Mouse (Mus musculus): ENCODE measurements around the gene Otub1. TPM values are rescaled to one million over a fixed set of nuclear protein-coding genes. Genes with fewer than 3 reads are reported as not detected.

Gene Otub1
- polyA plus RNA-seq, 1 experiment from 2014 or later: 250 TPM

- H3K27ac ChIP-seq (ENCODE audit: low read depth, low read length): no peak overlapping the region
- H3K27me3 ChIP-seq (ENCODE audit: control insufficient read depth, insufficient read depth, low read length): 0 out of 2 replicates have a peak, but pooled peaks cover 3% of the 10 kb centered on the region
- DNase-seq (ENCODE audit: low spot score) (no peak), ATAC-seq (ENCODE audit: low FRiP score) (no peak)
- H3K4me1 ChIP-seq (replicated peaks; ENCODE audit: control insufficient read depth, insufficient read depth, low read length): peaks cover 6% of the 10 kb centered on the region; the same call in 1 of the 2 replicates
- no peak overlapping the region for H3K4me3 ChIP-seq (ENCODE audit: low read depth, low read length)
- no peak overlapping the region for H3K4me2 ChIP-seq (replicated peaks; ENCODE audit: low read depth, low read length)
- H3K36me3 ChIP-seq (ENCODE audit: control insufficient read depth, insufficient read depth, low read length): peaks cover 21% of the 10 kb centered on the region
- 95% methylated on average over 13 of the region's 13 CpGs for WGBS
- no peak overlapping the region for H3K9ac ChIP-seq (ENCODE audit: low read depth, low read length)
- no peaks in the 10 kb centered on the region for H3K9me3 ChIP-seq (ENCODE audit: control insufficient read depth, low read length)
These were observed 7.0 kb downstream of the Otub1 start for GRCm38 (mm10) chr19:7199089-7199488.

GRCm38 (mm10) chr19:7197445-7197844, 8.7 kb downstream of the Otub1 start:
- H3K9ac ChIP-seq (ENCODE audit: low read depth, low read length): no peak overlapping the region
- peaks cover 19% of the 10 kb centered on the region for H3K36me3 ChIP-seq (ENCODE audit: control insufficient read depth, insufficient read depth, low read length)
- 85% methylated on average over 8 of the region's 9 CpGs for WGBS
- H3K9me3 ChIP-seq (ENCODE audit: control insufficient read depth, low read length): no peaks in the 10 kb centered on the region
- H3K27me3 ChIP-seq (ENCODE audit: control insufficient read depth, insufficient read depth, low read length): 0 out of 2 replicates have a peak, but pooled peaks cover 3% of the 10 kb centered on the region
- H3K4me2 ChIP-seq (replicated peaks; ENCODE audit: low read depth, low read length): no peak overlapping the region
- no peak overlapping the region for H3K27ac ChIP-seq (ENCODE audit: low read depth, low read length)
- DNase-seq (ENCODE audit: low spot score): no peak
- peak; percentile 48 for ATAC-seq (ENCODE audit: low FRiP score)
- H3K4me1 ChIP-seq (replicated peaks; ENCODE audit: control insufficient read depth, insufficient read depth, low read length): peaks cover 6% of the 10 kb centered on the region; the same call in 1 of the 2 replicates
- no peak overlapping the region for H3K4me3 ChIP-seq (ENCODE audit: low read depth, low read length)

GRCm38 (mm10) chr19:7196741-7197270, 9.3 kb downstream of the Otub1 start:
- H3K4me2 ChIP-seq (replicated peaks; ENCODE audit: low read depth, low read length): no peak overlapping the region
- H3K9ac ChIP-seq (ENCODE audit: low read depth, low read length): no peak overlapping the region
- peaks cover 16% of the 10 kb centered on the region for H3K36me3 ChIP-seq (ENCODE audit: control insufficient read depth, insufficient read depth, low read length)
- H3K4me3 ChIP-seq (ENCODE audit: low read depth, low read length): no peak overlapping the region
- H3K27me3 ChIP-seq (ENCODE audit: control insufficient read depth, insufficient read depth, low read length): 0 out of 2 replicates have a peak, but pooled peaks cover 3% of the 10 kb centered on the region
- no peak overlapping the region for H3K27ac ChIP-seq (ENCODE audit: low read depth, low read length)
- DNase-seq (ENCODE audit: low spot score) (peak; percentile 61), ATAC-seq (ENCODE audit: low FRiP score) (peak; percentile 51)
- H3K9me3 ChIP-seq (ENCODE audit: control insufficient read depth, low read length): no peaks in the 10 kb centered on the region
- 10% methylated on average over 17 of the region's 17 CpGs for WGBS
- peaks cover 6% of the 10 kb centered on the region; the same call in 1 of the 2 replicates for H3K4me1 ChIP-seq (replicated peaks; ENCODE audit: control insufficient read depth, insufficient read depth, low read length)

- no peaks in the 10 kb centered on the region for H3K9me3 ChIP-seq (ENCODE audit: control insufficient read depth, low read length)
- peaks cover 16% of the 10 kb centered on the region for H3K36me3 ChIP-seq (ENCODE audit: control insufficient read depth, insufficient read depth, low read length)
- DNase-seq (ENCODE audit: low spot score) (peak; percentile 78), ATAC-seq (ENCODE audit: low FRiP score) (peak; percentile 32)
- no peak overlapping the region for H3K4me2 ChIP-seq (replicated peaks; ENCODE audit: low read depth, low read length)
- no peak overlapping the region for H3K27ac ChIP-seq (ENCODE audit: low read depth, low read length)
- peaks cover 6% of the 10 kb centered on the region; the same call in 1 of the 2 replicates for H3K4me1 ChIP-seq (replicated peaks; ENCODE audit: control insufficient read depth, insufficient read depth, low read length)
- H3K27me3 ChIP-seq (ENCODE audit: control insufficient read depth, insufficient read depth, low read length): 0 out of 2 replicates have a peak, but pooled peaks cover 3% of the 10 kb centered on the region
- H3K4me3 ChIP-seq (ENCODE audit: low read depth, low read length): no peak overlapping the region
- H3K9ac ChIP-seq (ENCODE audit: low read depth, low read length): no peak overlapping the region
- 17% methylated on average over 33 of the region's 33 CpGs for WGBS
These were observed 10.0 kb downstream of the Otub1 start for GRCm38 (mm10) chr19:7195900-7196728.

GRCm38 (mm10) chr19:7192561-7192967, 13.6 kb downstream of the Otub1 start:
- Histone ChIP-seq H3K4me1 (replicated peaks; ENCODE audit: control insufficient read depth, insufficient read depth, low read length) (peaks cover 6% of the 10 kb centered on the region; the same call in 1 of the 2 replicates), H3K4me2 (replicated peaks; ENCODE audit: low read depth, low read length) (no peak overlapping the region), H3K9me3 (ENCODE audit: control insufficient read depth, low read length) (no peaks in the 10 kb centered on the region), H3K4me3 (ENCODE audit: low read depth, low read length) (no peak overlapping the region), H3K36me3 (ENCODE audit: control insufficient read depth, insufficient read depth, low read length) (no peaks in the 10 kb centered on the region), H3K27ac (ENCODE audit: low read depth, low read length) (no peak overlapping the region), H3K9ac (ENCODE audit: low read depth, low read length) (no peak overlapping the region), H3K27me3 (ENCODE audit: control insufficient read depth, insufficient read depth, low read length) (0 out of 2 replicates have a peak, but pooled peaks cover 3% of the 10 kb centered on the region)
- WGBS: 41% methylated on average over 2 of the region's 2 CpGs
- ATAC-seq (ENCODE audit: low FRiP score) (no peak), DNase-seq (ENCODE audit: low spot score) (no peak)

- no peak overlapping the region for H3K9ac ChIP-seq (ENCODE audit: low read depth, low read length)
- H3K4me2 ChIP-seq (replicated peaks; ENCODE audit: low read depth, low read length): no peak overlapping the region
- H3K27ac ChIP-seq (ENCODE audit: low read depth, low read length): no peak overlapping the region
- DNase-seq (ENCODE audit: low spot score) (no peak), ATAC-seq (ENCODE audit: low FRiP score) (no peak)
- 0 out of 2 replicates have a peak, but pooled peaks cover 3% of the 10 kb centered on the region for H3K27me3 ChIP-seq (ENCODE audit: control insufficient read depth, insufficient read depth, low read length)
- peaks cover 3% of the 10 kb centered on the region; the same call in 1 of the 2 replicates for H3K4me1 ChIP-seq (replicated peaks; ENCODE audit: control insufficient read depth, insufficient read depth, low read length)
- no peaks in the 10 kb centered on the region for H3K36me3 ChIP-seq (ENCODE audit: control insufficient read depth, insufficient read depth, low read length)
- WGBS: 44% methylated on average over 6 of the region's 6 CpGs
- H3K4me3 ChIP-seq (ENCODE audit: low read depth, low read length): no peak overlapping the region
- no peaks in the 10 kb centered on the region for H3K9me3 ChIP-seq (ENCODE audit: control insufficient read depth, low read length)
These were observed 14.5 kb downstream of the Otub1 start for GRCm38 (mm10) chr19:7191639-7192038.

- no peak overlapping the region for H3K27ac ChIP-seq (ENCODE audit: low read depth, low read length)
- H3K9ac ChIP-seq (ENCODE audit: low read depth, low read length): no peak overlapping the region
- 0 out of 2 replicates have a peak, but pooled peaks cover 3% of the 10 kb centered on the region for H3K27me3 ChIP-seq (ENCODE audit: control insufficient read depth, insufficient read depth, low read length)
- no peaks in the 10 kb centered on the region for H3K36me3 ChIP-seq (ENCODE audit: control insufficient read depth, insufficient read depth, low read length)
- 47% methylated on average over 5 of the region's 5 CpGs for WGBS
- peaks cover 3% of the 10 kb centered on the region for H3K4me1 ChIP-seq (replicated peaks; ENCODE audit: control insufficient read depth, insufficient read depth, low read length)
- no peak overlapping the region for H3K4me2 ChIP-seq (replicated peaks; ENCODE audit: low read depth, low read length)
- no peak for ATAC-seq (ENCODE audit: low FRiP score)
- no peak overlapping the region for H3K4me3 ChIP-seq (ENCODE audit: low read depth, low read length)
- DNase-seq (ENCODE audit: low spot score): no peak
- H3K9me3 ChIP-seq (ENCODE audit: control insufficient read depth, low read length): no peaks in the 10 kb centered on the region
These were observed 15.1 kb downstream of the Otub1 start for GRCm38 (mm10) chr19:7190986-7191385.

GRCm38 (mm10) chr19:7189026-7189425, 17.1 kb downstream of the Otub1 start:
- no peak overlapping the region for H3K27ac ChIP-seq (ENCODE audit: low read depth, low read length)
- 77% methylated on average over 4 of the region's 4 CpGs for WGBS

More at GRCm38 (mm10) chr19:7189026-7189425, 17.1 kb downstream of the Otub1 start:
- DNase-seq (ENCODE audit: low spot score): no peak
- H3K36me3 ChIP-seq (ENCODE audit: control insufficient read depth, insufficient read depth, low read length): no peaks in the 10 kb centered on the region
- H3K4me3 ChIP-seq (ENCODE audit: low read depth, low read length): no peak overlapping the region
- ATAC-seq (ENCODE audit: low FRiP score): no peak
- 0 out of 2 replicates have a peak, but pooled peaks cover 1% of the 10 kb centered on the region for H3K27me3 ChIP-seq (ENCODE audit: control insufficient read depth, insufficient read depth, low read length)
- peaks cover 8% of the 10 kb centered on the region for H3K4me1 ChIP-seq (replicated peaks; ENCODE audit: control insufficient read depth, insufficient read depth, low read length)
- no peak overlapping the region for H3K4me2 ChIP-seq (replicated peaks; ENCODE audit: low read depth, low read length)
- no peaks in the 10 kb centered on the region for H3K9me3 ChIP-seq (ENCODE audit: control insufficient read depth, low read length)
- H3K9ac ChIP-seq (ENCODE audit: low read depth, low read length): no peak overlapping the region
